Mouse (Mus musculus) midbrain, postnatal 0 days (tissue): ENCODE results near the gene Hoxd3. TPM values are rescaled to one million over a fixed set of nuclear protein-coding genes. Genes with fewer than 3 reads are reported as not detected.

ENCODE experiments used
- ATAC-seq: fragments of 200-750 bp; cut with Nextera tagmentation; 2 replicates; pipeline ENCODE4 v1.8.0; 2017; ENCODE audit warnings: moderate number of reproducible peaks, mild to moderate bottlenecking, moderate TSS enrichment, moderate library complexity; ENCODE audit not compliant: low FRiP score
- DNase-seq: peaks from one replicate; pipeline ENCODE4 v3.0.0-alpha.2; 2015; ENCODE audit warnings: low spot score
- H3K27ac ChIP-seq: fragments of 300-500 bp; sonication (generic); 2 replicates; pipeline ENCODE4 v1.5.1; 2014; ENCODE audit warnings: low read depth, mild to moderate bottlenecking, low read length, mixed read lengths
- H3K27me3 ChIP-seq: fragments of 300-500 bp; sonication (generic); 2 replicates; pipeline ENCODE4 v1.6.1; 2014; ENCODE audit warnings: low read length, control low read depth, mixed read lengths; ENCODE audit not compliant: insufficient read depth
- H3K36me3 ChIP-seq: fragments of 300-500 bp; sonication (generic); 2 replicates; pipeline ENCODE4 v1.6.1; 2014; ENCODE audit warnings: low read length, control low read depth, mixed read lengths; ENCODE audit not compliant: insufficient read depth
- H3K4me1 ChIP-seq: fragments of 300-500 bp; sonication (generic); 2 replicates; pipeline ENCODE4 v1.6.1; 2014; ENCODE audit warnings: mild to moderate bottlenecking, control low read depth, antibody characterized with exemption, low read length, mixed read lengths; ENCODE audit not compliant: insufficient read depth
- H3K4me2 ChIP-seq: fragments of 300-500 bp; sonication (generic); 2 replicates; pipeline ENCODE4 v1.6.1; 2014; ENCODE audit warnings: low read depth, mild to moderate bottlenecking, low read length, mixed read lengths; ENCODE audit not compliant: poor library complexity, severe bottlenecking
- H3K4me3 ChIP-seq: fragments of 300-500 bp; sonication (generic); 2 replicates; pipeline ENCODE4 v1.5.1; 2014; ENCODE audit warnings: low read depth, mild to moderate bottlenecking, low read length, moderate library complexity
- H3K9ac ChIP-seq: fragments of 300-500 bp; sonication (generic); replicated peaks from 2 replicates; pipeline ENCODE4 v1.6.1; 2014; ENCODE audit warnings: mild to moderate bottlenecking, low read length, moderate library complexity, mixed read lengths; ENCODE audit not compliant: poor library complexity, severe bottlenecking
- H3K9me3 ChIP-seq: fragments of 300-500 bp; sonication (generic); 2 replicates; pipeline ENCODE4 v1.6.1; 2016; ENCODE audit warnings: low read length, control low read depth
- CTCF ChIP-seq: IDR thresholded peaks from 2 replicates; pipeline ENCODE4 v1.5.1; 2016; ENCODE audit warnings: antibody characterized with exemption, mild to moderate bottlenecking
- WGBS: fragments of 180-500 bp; shearing (Covaris S2); extraction: QIAGEN DNeasy Blood & Tissue Kit; methylation state at CpG from one replicate; pipeline ENCODE4 v1.1.7; 2014; 5-methylcytosine and 5-hydroxymethylcytosine counted together
- polyA plus RNA-seq: library from polyadenylated mRNA; unstranded; fragments of >200 nt; fragmentation: Nextera tagmentation; extraction: Ambion mirVana; gene quantifications from 2 replicates; pipeline ENCODE4 v1.2.1, GENCODE M21; 2015
- total RNA-seq: library from RNA; depleted of rRNA; stranded (reverse); fragments of >200 nt; gene quantifications from 2 replicates; pipeline ENCODE4 v1.2.3, GENCODE M21; 2014

Gene Hoxd3
- total and polyA plus RNA-seq, 2 experiments from 2014 or later, result 11.6 TPM; not detected in 1

DNA sequence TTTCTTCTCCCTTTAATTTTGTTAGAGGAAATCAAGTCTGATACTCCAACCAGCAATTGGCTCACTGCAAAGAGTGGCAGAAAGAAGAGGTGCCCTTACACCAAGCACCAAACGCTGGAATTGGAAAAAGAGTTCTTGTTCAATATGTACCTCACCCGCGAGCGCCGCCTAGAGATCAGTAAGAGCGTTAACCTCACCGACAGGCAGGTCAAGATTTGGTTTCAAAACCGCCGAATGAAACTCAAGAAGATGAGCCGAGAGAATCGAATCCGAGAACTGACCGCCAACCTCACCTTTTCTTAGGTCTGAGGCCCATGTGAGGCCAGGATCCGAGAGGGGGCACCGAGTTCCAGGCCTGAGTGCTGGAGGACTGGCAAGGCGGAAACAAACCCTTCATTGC, 17.7 kb upstream of the Hoxd3 start:
- no peak overlapping the region for H3K4me2 ChIP-seq
- H3K36me3 ChIP-seq, result no peaks in the 10 kb centered on the region
- 0 out of 2 replicates have a peak, but pooled peaks cover 2% of the 10 kb centered on the region for H3K4me1 ChIP-seq
- no peak for DNase-seq
- 1% methylated on average over 16 of the region's 16 CpGs for WGBS
- H3K27me3 ChIP-seq, result peaks cover 91% of the 10 kb centered on the region
- H3K27ac ChIP-seq, result no peak overlapping the region
- no peak overlapping the region for H3K9ac ChIP-seq
- 0 out of 2 replicates have a peak, but pooled peaks cover 5% of the 10 kb centered on the region for H3K9me3 ChIP-seq
- H3K4me3 ChIP-seq, result no peak overlapping the region
- ATAC-seq, result no peak
- TF ChIP-seq CTCF, result 0 out of 2 replicates have a peak, but pooled peaks have one; percentile 9

- ATAC-seq, result no peak
- H3K27me3 ChIP-seq, result peaks cover 93% of the 10 kb centered on the region
These were observed 16.3 kb upstream of the Hoxd3 start for GRCm38 (mm10) chr2:74695383-74695782.

DNA sequence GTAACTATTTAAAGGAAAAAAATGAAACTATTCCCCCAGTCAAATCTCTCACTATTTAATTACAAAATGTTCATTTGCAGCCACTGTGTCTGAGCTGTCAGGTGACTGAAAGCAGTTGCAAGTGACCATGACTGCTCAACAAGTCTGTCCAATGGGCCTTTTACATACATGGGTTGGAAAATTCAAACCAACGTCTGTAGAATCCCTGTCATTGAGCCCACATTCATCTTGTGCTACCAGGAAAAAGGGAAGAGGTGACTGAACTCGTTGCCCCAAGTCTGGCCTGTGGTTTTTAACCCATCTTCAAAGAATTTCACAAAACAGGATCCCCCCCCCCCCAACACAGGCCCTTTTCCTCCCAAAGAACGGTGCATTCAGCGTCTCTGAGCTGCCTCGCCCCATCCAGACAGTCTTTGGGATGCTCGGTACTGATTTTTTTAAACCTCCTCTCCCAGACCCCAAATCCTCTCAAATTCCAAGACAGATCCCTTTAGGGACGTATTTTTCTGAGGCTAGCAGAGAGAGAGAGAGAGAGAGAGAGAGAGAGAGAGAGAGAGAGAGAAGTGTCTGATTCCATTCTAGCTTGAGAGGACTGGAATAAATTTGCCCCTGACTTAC, 15.8 kb upstream of the Hoxd3 start:
- Histone ChIP-seq H3K9ac (no peak overlapping the region), H3K4me3 (no peak overlapping the region), H3K27ac (no peak overlapping the region), H3K27me3 (peaks cover 94% of the 10 kb centered on the region), H3K36me3 (no peaks in the 10 kb centered on the region), H3K4me1 (0 out of 2 replicates have a peak, but pooled peaks cover 2% of the 10 kb centered on the region), H3K9me3 (0 out of 2 replicates have a peak, but pooled peaks cover 5% of the 10 kb centered on the region), H3K4me2 (no peak overlapping the region)
- WGBS, result under 1% methylated on average over 7 of the region's 7 CpGs
- DNase-seq, result no peak
- ATAC-seq, result no peak
- no peak for TF ChIP-seq CTCF

More at GRCm38 (mm10) chr2:74695383-74695782, 16.3 kb upstream of the Hoxd3 start:
- Histone ChIP-seq H3K36me3 (no peaks in the 10 kb centered on the region), H3K4me3 (no peak overlapping the region), H3K9ac (no peak overlapping the region), H3K9me3 (0 out of 2 replicates have a peak, but pooled peaks cover 5% of the 10 kb centered on the region), H3K4me1 (0 out of 2 replicates have a peak, but pooled peaks cover 2% of the 10 kb centered on the region), H3K27ac (no peak overlapping the region), H3K4me2 (no peak overlapping the region)
- TF ChIP-seq CTCF, result no peak
- no peak for DNase-seq
- WGBS, result 5% methylated on average over 1 of the region's 1 CpGs

- no peak for ATAC-seq
- Histone ChIP-seq H3K9ac (no peak overlapping the region), H3K9me3 (no peaks in the 10 kb centered on the region), H3K27me3 (peaks cover 92% of the 10 kb centered on the region), H3K36me3 (no peaks in the 10 kb centered on the region), H3K4me1 (0 out of 2 replicates have a peak, but pooled peaks cover 2% of the 10 kb centered on the region), H3K4me2 (no peak overlapping the region), H3K4me3 (no peak overlapping the region), H3K27ac (no peak overlapping the region)
- no peak for DNase-seq
- WGBS, result 2% methylated on average over 34 of the region's 34 CpGs
- TF ChIP-seq CTCF, result no peak
These were observed 15.0 kb upstream of the Hoxd3 start for GRCm38 (mm10) chr2:74696442-74697335.

GRCm38 (mm10) chr2:74697567-74698121, 14.1 kb upstream of the Hoxd3 start, which contains the start of gene Hoxd9:
Gene Hoxd9 (plus strand): TSS chr2:74697727.
- under 1% methylated on average over 43 of the region's 43 CpGs for WGBS
- Histone ChIP-seq H3K4me1 (0 out of 2 replicates have a peak, but pooled peaks cover 2% of the 10 kb centered on the region), H3K27me3 (peaks cover 86% of the 10 kb centered on the region), H3K27ac (no peak within 1 kb of the TSS), H3K9ac (no peak within 1 kb of the TSS), H3K9me3 (no peaks in the 10 kb centered on the region), H3K4me2 (peak within 1 kb of the TSS; percentile 35), H3K4me3 (peak within 1 kb of the TSS; percentile 14), H3K36me3 (no peaks in the 10 kb centered on the region)
- no peak for TF ChIP-seq CTCF
- ATAC-seq (0 out of 2 replicates have a peak, but pooled peaks have one; percentile 38), DNase-seq (no peak)
